Mouse (Mus musculus): ENCODE data around the gene Gm45015. TPM values are rescaled to one million over a fixed set of nuclear protein-coding genes. Genes with fewer than 3 reads are reported as not detected.
"Not testable (repeated sequence)": the region's sequence is repeated elsewhere in the genome, so short reads cannot be mapped to it uniquely, and the experiment has no call there.

The Gm45015 gene
- polyA plus RNA-seq, 1 experiment from 2014 or later = not detected

- no peaks in the 10 kb centered on the region for H3K36me3 ChIP-seq (ENCODE audit: control insufficient read depth, insufficient read depth, low read length)
- H3K27ac ChIP-seq (ENCODE audit: low read depth, low read length) = no peak within 1 kb of the TSS
- H3K4me3 ChIP-seq (ENCODE audit: low read depth, low read length) = peak within 1 kb of the TSS; percentile 65
- H3K9me3 ChIP-seq (ENCODE audit: control insufficient read depth, low read length) = no peaks in the 10 kb centered on the region
- WGBS = 21% methylated on average over 37 of the region's 37 CpGs
- DNase-seq (ENCODE audit: low spot score) (peak; percentile 75), ATAC-seq (replicated peaks; ENCODE audit: low FRiP score) (peak; percentile 93)
- peak within 1 kb of the TSS; percentile 69 for H3K4me2 ChIP-seq
- peaks cover 3% of the 10 kb centered on the region for H3K27me3 ChIP-seq (replicated peaks; ENCODE audit: control insufficient read depth, insufficient read depth, low read length)
- H3K9ac ChIP-seq (ENCODE audit: low read depth, low read length) = peak within 1 kb of the TSS; percentile 71
- peaks cover 7% of the 10 kb centered on the region; the same call in 1 of the 2 replicates for H3K4me1 ChIP-seq (replicated peaks; ENCODE audit: control insufficient read depth, insufficient read depth, low read length)
These were observed 5.8 kb upstream of the Gm45015 start, which contains the start of gene Zfp275 for GRCm38 (mm10) chrX:73342483-73342895. Zfp275 (plus strand) TSS chrX:73342621.

GRCm38 (mm10) chrX:73342068-73342467, 5.4 kb upstream of the Gm45015 start:
- Histone ChIP-seq H3K27me3 (replicated peaks; ENCODE audit: control insufficient read depth, insufficient read depth, low read length) (peaks cover 3% of the 10 kb centered on the region), H3K9me3 (ENCODE audit: control insufficient read depth, low read length) (no peaks in the 10 kb centered on the region), H3K4me2 (peak overlapping the region; percentile 69), H3K4me3 (ENCODE audit: low read depth, low read length) (no peak overlapping the region), H3K9ac (ENCODE audit: low read depth, low read length) (no peak overlapping the region), H3K36me3 (ENCODE audit: control insufficient read depth, insufficient read depth, low read length) (no peaks in the 10 kb centered on the region), H3K27ac (ENCODE audit: low read depth, low read length) (no peak overlapping the region), H3K4me1 (replicated peaks; ENCODE audit: control insufficient read depth, insufficient read depth, low read length) (peaks cover 7% of the 10 kb centered on the region; the same call in 1 of the 2 replicates)
- DNase-seq (ENCODE audit: low spot score) (no peak), ATAC-seq (replicated peaks; ENCODE audit: low FRiP score) (no peak)
- WGBS = 37% methylated on average over 3 of the region's 3 CpGs

- H3K4me1 ChIP-seq (replicated peaks; ENCODE audit: control insufficient read depth, insufficient read depth, low read length) = peaks cover 7% of the 10 kb centered on the region; the same call in 1 of the 2 replicates
- no peaks in the 10 kb centered on the region for H3K36me3 ChIP-seq (ENCODE audit: control insufficient read depth, insufficient read depth, low read length)
- H3K4me3 ChIP-seq (ENCODE audit: low read depth, low read length) = no peak overlapping the region
- H3K9me3 ChIP-seq (ENCODE audit: control insufficient read depth, low read length) = no peaks in the 10 kb centered on the region
- no peak overlapping the region for H3K4me2 ChIP-seq
- peaks cover 5% of the 10 kb centered on the region for H3K27me3 ChIP-seq (replicated peaks; ENCODE audit: control insufficient read depth, insufficient read depth, low read length)
- WGBS = 32% methylated on average over 1 of the region's 1 CpGs
- no peak for DNase-seq (ENCODE audit: low spot score)
- H3K9ac ChIP-seq (ENCODE audit: low read depth, low read length) = no peak overlapping the region
- ATAC-seq (replicated peaks; ENCODE audit: low FRiP score) = no peak
- H3K27ac ChIP-seq (ENCODE audit: low read depth, low read length) = no peak overlapping the region
These were observed 4.8 kb upstream of the Gm45015 start for GRCm38 (mm10) chrX:73341473-73341872.

GRCm38 (mm10) chrX:73333548-73333947, 3.1 kb downstream of the Gm45015 start:
- H3K4me2 ChIP-seq = no peak overlapping the region
- no peak for ATAC-seq (replicated peaks; ENCODE audit: low FRiP score)
- H3K4me1 ChIP-seq (replicated peaks; ENCODE audit: control insufficient read depth, insufficient read depth, low read length) = no peaks in the 10 kb centered on the region

GRCm38 (mm10) chrX:73327215-73327614, 9.4 kb downstream of the Gm45015 start:
- WGBS = 68% methylated on average over 2 of the region's 2 CpGs

More at GRCm38 (mm10) chrX:73333548-73333947, 3.1 kb downstream of the Gm45015 start:
- Histone ChIP-seq H3K36me3 (ENCODE audit: control insufficient read depth, insufficient read depth, low read length) (no peaks in the 10 kb centered on the region), H3K9me3 (ENCODE audit: control insufficient read depth, low read length) (no peaks in the 10 kb centered on the region), H3K4me3 (ENCODE audit: low read depth, low read length) (no peak overlapping the region), H3K9ac (ENCODE audit: low read depth, low read length) (no peak overlapping the region), H3K27ac (ENCODE audit: low read depth, low read length) (no peak overlapping the region), H3K27me3 (replicated peaks; ENCODE audit: control insufficient read depth, insufficient read depth, low read length) (peaks cover 10% of the 10 kb centered on the region)
- DNase-seq (ENCODE audit: low spot score) = no peak

GRCm38 (mm10) chrX:73321029-73321428, 15.6 kb downstream of the Gm45015 start:
- 77% methylated on average over 3 of the region's 3 CpGs for WGBS
- H3K27me3 ChIP-seq (replicated peaks; ENCODE audit: control insufficient read depth, insufficient read depth, low read length) = no peaks in the 10 kb centered on the region
- no peak overlapping the region for H3K9ac ChIP-seq (ENCODE audit: low read depth, low read length)
- DNase-seq (ENCODE audit: low spot score) (no peak), ATAC-seq (replicated peaks; ENCODE audit: low FRiP score) (no peak)
- H3K4me1 ChIP-seq (replicated peaks; ENCODE audit: control insufficient read depth, insufficient read depth, low read length) = no peaks in the 10 kb centered on the region
- H3K9me3 ChIP-seq (ENCODE audit: control insufficient read depth, low read length) = no peaks in the 10 kb centered on the region
- no peaks in the 10 kb centered on the region for H3K36me3 ChIP-seq (ENCODE audit: control insufficient read depth, insufficient read depth, low read length)
- H3K4me2 ChIP-seq = no peak overlapping the region
- H3K27ac ChIP-seq (ENCODE audit: low read depth, low read length) = no peak overlapping the region
- H3K4me3 ChIP-seq (ENCODE audit: low read depth, low read length) = no peak overlapping the region

More at GRCm38 (mm10) chrX:73327215-73327614, 9.4 kb downstream of the Gm45015 start:
- no peaks in the 10 kb centered on the region; the same call in 1 of the 2 replicates for H3K27me3 ChIP-seq (replicated peaks; ENCODE audit: control insufficient read depth, insufficient read depth, low read length)
- no peaks in the 10 kb centered on the region for H3K9me3 ChIP-seq (ENCODE audit: control insufficient read depth, low read length)
- no peak overlapping the region for H3K27ac ChIP-seq (ENCODE audit: low read depth, low read length)
- DNase-seq (ENCODE audit: low spot score) (no peak), ATAC-seq (replicated peaks; ENCODE audit: low FRiP score) (no peak)
- no peak overlapping the region for H3K9ac ChIP-seq (ENCODE audit: low read depth, low read length)
- no peak overlapping the region for H3K4me2 ChIP-seq
- H3K4me3 ChIP-seq (ENCODE audit: low read depth, low read length) = no peak overlapping the region
- no peaks in the 10 kb centered on the region for H3K4me1 ChIP-seq (replicated peaks; ENCODE audit: control insufficient read depth, insufficient read depth, low read length)
- H3K36me3 ChIP-seq (ENCODE audit: control insufficient read depth, insufficient read depth, low read length) = no peaks in the 10 kb centered on the region

GRCm38 (mm10) chrX:73312522-73312921, 24.1 kb downstream of the Gm45015 start:
- H3K4me2 ChIP-seq = no peak overlapping the region
- DNase-seq (ENCODE audit: low spot score) (no peak), ATAC-seq (replicated peaks; ENCODE audit: low FRiP score) (no peak)
- H3K27ac ChIP-seq (ENCODE audit: low read depth, low read length) = no peak overlapping the region
- WGBS = 25% methylated on average over 3 of the region's 3 CpGs
- no peak overlapping the region for H3K9ac ChIP-seq (ENCODE audit: low read depth, low read length)
- no peaks in the 10 kb centered on the region for H3K27me3 ChIP-seq (replicated peaks; ENCODE audit: control insufficient read depth, insufficient read depth, low read length)
- no peaks in the 10 kb centered on the region for H3K36me3 ChIP-seq (ENCODE audit: control insufficient read depth, insufficient read depth, low read length)
- no peak overlapping the region for H3K4me3 ChIP-seq (ENCODE audit: low read depth, low read length)
- no peaks in the 10 kb centered on the region for H3K4me1 ChIP-seq (replicated peaks; ENCODE audit: control insufficient read depth, insufficient read depth, low read length)
- H3K9me3 ChIP-seq (ENCODE audit: control insufficient read depth, low read length) = no peaks in the 10 kb centered on the region

GRCm38 (mm10) chrX:73295745-73296144, 40.9 kb downstream of the Gm45015 start:
- 58% methylated on average over 7 of the region's 10 CpGs for WGBS
- H3K4me1 ChIP-seq (replicated peaks; ENCODE audit: control insufficient read depth, insufficient read depth, low read length); H3K4me3 ChIP-seq (ENCODE audit: low read depth, low read length); H3K36me3 ChIP-seq (ENCODE audit: control insufficient read depth, insufficient read depth, low read length); H3K4me2 ChIP-seq; ATAC-seq (replicated peaks; ENCODE audit: low FRiP score); H3K27me3 ChIP-seq (replicated peaks; ENCODE audit: control insufficient read depth, insufficient read depth, low read length); DNase-seq (ENCODE audit: low spot score); H3K9me3 ChIP-seq (ENCODE audit: control insufficient read depth, low read length); H3K9ac ChIP-seq (ENCODE audit: low read depth, low read length); H3K27ac ChIP-seq (ENCODE audit: low read depth, low read length): not testable (repeated sequence)

GRCm38 (mm10) chrX:73292876-73293275, 43.8 kb downstream of the Gm45015 start, which contains the start of the genes Xlr5a and Xlr5c:
Xlr5a (minus strand) TSS chrX:73292976.
Xlr5c (minus strand) TSS chrX:73292976.
- DNase-seq (ENCODE audit: low spot score); H3K27ac ChIP-seq (ENCODE audit: low read depth, low read length); H3K9me3 ChIP-seq (ENCODE audit: control insufficient read depth, low read length); H3K9ac ChIP-seq (ENCODE audit: low read depth, low read length); H3K36me3 ChIP-seq (ENCODE audit: control insufficient read depth, insufficient read depth, low read length); ATAC-seq (replicated peaks; ENCODE audit: low FRiP score); H3K4me3 ChIP-seq (ENCODE audit: low read depth, low read length); H3K27me3 ChIP-seq (replicated peaks; ENCODE audit: control insufficient read depth, insufficient read depth, low read length); H3K4me1 ChIP-seq (replicated peaks; ENCODE audit: control insufficient read depth, insufficient read depth, low read length); H3K4me2 ChIP-seq: not testable (repeated sequence)
- 80% methylated on average over 12 of the region's 17 CpGs for WGBS
